Mouse (Mus musculus) stomach, postnatal 0 days (tissue): Measurements from ENCODE around the gene Cyp2t4.

ENCODE experiments used
- CTCF ChIP-seq: IDR thresholded peaks from 2 replicates; pipeline ENCODE4 v1.5.1; 2016; ENCODE audit warnings: antibody characterized with exemption, low read depth, mild to moderate bottlenecking, moderate library complexity
- EP300 ChIP-seq: optimal IDR thresholded peaks from 2 replicates; pipeline ENCODE3; 2016; ENCODE audit warnings: antibody characterized with exemption

GRCm38 (mm10) chr7:27174496-27174895, 21.0 kb downstream of the Cyp2t4 start:
- TF ChIP-seq CTCF: no peak
- no peak for TF ChIP-seq EP300
